Mouse (Mus musculus): ENCODE measurements around the gene Gnat1.

DNA sequence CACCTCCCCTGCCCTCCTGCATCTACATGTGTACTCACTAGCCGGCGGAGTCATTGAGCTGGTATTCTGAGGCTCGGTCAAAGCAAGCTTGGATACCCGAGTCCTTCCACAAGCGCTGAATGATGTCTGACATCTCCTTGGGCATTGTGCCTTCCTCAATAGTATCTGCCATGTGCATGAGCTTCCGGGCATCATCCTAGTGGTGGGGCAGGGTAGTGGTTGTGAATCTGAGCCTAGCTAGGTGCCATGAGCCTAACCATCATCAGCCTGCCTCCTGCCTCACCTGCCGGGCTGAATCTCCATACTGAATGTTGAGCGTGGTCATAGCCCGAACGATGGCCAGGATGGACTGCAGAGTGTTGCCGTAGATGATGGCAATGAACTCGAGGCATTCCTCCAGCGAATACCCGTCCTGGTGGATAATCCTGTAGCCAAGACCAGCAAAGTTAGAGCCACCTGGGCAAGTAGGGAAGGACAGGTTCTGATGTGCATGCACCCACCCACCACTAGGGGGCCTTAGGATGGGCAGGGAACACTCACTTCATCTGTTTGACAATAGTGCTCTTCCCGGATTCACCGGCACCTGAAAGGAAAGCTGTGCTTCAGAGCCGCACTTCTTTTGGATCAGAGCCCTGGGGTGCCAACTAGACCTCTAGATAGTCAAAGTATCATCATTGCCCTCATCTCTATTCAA is 2.3 kb downstream of the Gnat1 start:
- peak; percentile 93 for TF ChIP-seq CTCF (conservative IDR thresholded peaks at IDR 0.05; ENCODE audit: low read length)
- no peak for TF ChIP-seq NANOG (IDR thresholded peaks at IDR 0.05; ENCODE audit: borderline replicate concordance, low read length)
- TF ChIP-seq POU5F1 (IDR thresholded peaks at IDR 0.05; ENCODE audit: borderline replicate concordance, low read length) = no peak

Data from E14TG2a.4 (cell line).